Mouse (Mus musculus) limb, embryonic 11.5 days (tissue): Measurements from ENCODE around the gene Krtap22-2. TPM values are rescaled to one million over a fixed set of nuclear protein-coding genes. Genes with fewer than 3 reads are reported as not detected.
"Not testable (repeated sequence)": the region's sequence is repeated elsewhere in the genome, so short reads cannot be mapped to it uniquely, and the experiment has no call there.

Experiments used
- ATAC-seq: fragments of 200-750 bp; cut with Nextera tagmentation; 2 replicates; pipeline ENCODE4 v1.8.0; 2017; ENCODE audit warnings: low read depth; ENCODE audit not compliant: insufficient number of reproducible peaks, low FRiP score, low TSS enrichment
- DNase-seq: peaks from one replicate; pipeline ENCODE4 v3.0.0-alpha.2; 2015; ENCODE audit warnings: low spot score
- H3K27ac ChIP-seq: fragments of 300-500 bp; sonication (generic); replicated peaks from 2 replicates; pipeline ENCODE4 v1.5.1; 2014; ENCODE audit warnings: low read depth, mild to moderate bottlenecking, low read length
- H3K27me3 ChIP-seq: fragments of 300-500 bp; sonication (generic); 2 replicates; pipeline ENCODE4 v1.6.1; 2014; ENCODE audit warnings: mild to moderate bottlenecking, low read length, mixed read lengths; ENCODE audit not compliant: control insufficient read depth, insufficient read depth
- H3K36me3 ChIP-seq: fragments of 300-500 bp; sonication (generic); 2 replicates; pipeline ENCODE4 v1.6.1; 2014; ENCODE audit warnings: mild to moderate bottlenecking, low read length, moderate library complexity, mixed read lengths; ENCODE audit not compliant: control insufficient read depth, insufficient read depth
- H3K4me1 ChIP-seq: fragments of 300-500 bp; sonication (generic); 2 replicates; pipeline ENCODE4 v1.6.1; 2014; ENCODE audit warnings: low read length, mixed read lengths; ENCODE audit not compliant: control insufficient read depth, insufficient read depth
- H3K4me2 ChIP-seq: fragments of 300-500 bp; sonication (generic); 2 replicates; pipeline ENCODE4 v1.6.1; 2014; ENCODE audit warnings: low read depth, mild to moderate bottlenecking, moderate library complexity; ENCODE audit not compliant: severe bottlenecking
- H3K4me3 ChIP-seq: fragments of 300-500 bp; sonication (generic); 2 replicates; pipeline ENCODE4 v1.5.1; 2014; ENCODE audit warnings: low read depth, low read length
- H3K9ac ChIP-seq: fragments of 300-500 bp; sonication (generic); 2 replicates; pipeline ENCODE4 v1.6.1; 2014; ENCODE audit warnings: mild to moderate bottlenecking, low read length
- H3K9me3 ChIP-seq: fragments of 300-500 bp; sonication (generic); 2 replicates; pipeline ENCODE4 v1.6.1; 2016; ENCODE audit warnings: low read length; ENCODE audit not compliant: control insufficient read depth
- WGBS: fragments of 180-500 bp; shearing (Covaris S2); extraction: QIAGEN DNeasy Blood & Tissue Kit; methylation state at CpG from one replicate; pipeline ENCODE4 v1.1.7; 2014; 5-methylcytosine and 5-hydroxymethylcytosine counted together
- polyA plus RNA-seq: library from polyadenylated mRNA; unstranded; fragments of >200 nt; fragmentation: Nextera tagmentation; extraction: Ambion mirVana; gene quantifications from 2 replicates; pipeline ENCODE4 v1.2.1, GENCODE M21; 2014

Krtap22-2 gene
- not detected in 2 replicates for polyA plus RNA-seq

GRCm38 (mm10) chr16:89010659-89011058 is at the start of gene Krtap22-2:
Gene Krtap22-2, minus strand, starts transcription at chr16:89010759.
- Histone ChIP-seq H3K27me3 (no peaks in the 10 kb centered on the region), H3K4me2 (no peak within 1 kb of the TSS), H3K4me1 (no peaks in the 10 kb centered on the region), H3K4me3 (no peak within 1 kb of the TSS), H3K9ac (no peak within 1 kb of the TSS), H3K9me3 (no peaks in the 10 kb centered on the region), H3K36me3 (no peaks in the 10 kb centered on the region), H3K27ac (no peak within 1 kb of the TSS)
- no peak for ATAC-seq
- WGBS, result 81% methylated on average over 5 of the region's 5 CpGs
- DNase-seq, result no peak

DNA sequence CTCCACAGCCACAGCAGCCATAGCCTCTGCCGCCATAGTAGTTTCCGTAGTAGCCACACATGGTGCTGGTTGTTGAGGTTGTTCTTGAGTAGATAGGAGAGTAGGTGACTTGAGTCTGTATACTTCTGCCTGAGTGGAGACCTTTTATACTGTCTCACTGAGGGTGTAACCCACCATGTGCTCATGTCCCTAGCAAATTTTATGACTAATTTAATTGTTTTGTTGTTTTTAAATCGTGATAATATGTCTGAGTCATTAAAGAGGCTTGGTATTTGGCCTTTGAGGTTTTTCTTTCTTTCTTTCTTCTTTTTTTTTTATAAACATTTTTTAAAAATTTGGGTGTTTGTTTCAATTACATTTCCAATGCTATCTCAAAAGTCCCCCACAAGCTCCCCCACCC is 37.2 kb upstream of the Krtap22-2 start, which contains the start of gene Krtap6-5:
Krtap6-5 (minus strand) TSS at position 101 of the 400 bp plus-strand sequence.
- no peak within 1 kb of the TSS for H3K27ac ChIP-seq
- H3K9ac ChIP-seq, result no peak within 1 kb of the TSS
- WGBS, result 87% methylated on average over 3 of the region's 3 CpGs
- H3K36me3 ChIP-seq, result no peaks in the 10 kb centered on the region
- H3K4me1 ChIP-seq, result no peaks in the 10 kb centered on the region
- no peaks in the 10 kb centered on the region for H3K9me3 ChIP-seq
- H3K4me3 ChIP-seq, result no peak within 1 kb of the TSS
- no peaks in the 10 kb centered on the region for H3K27me3 ChIP-seq
- no peak for ATAC-seq
- DNase-seq, result no peak
- no peak within 1 kb of the TSS for H3K4me2 ChIP-seq

DNA sequence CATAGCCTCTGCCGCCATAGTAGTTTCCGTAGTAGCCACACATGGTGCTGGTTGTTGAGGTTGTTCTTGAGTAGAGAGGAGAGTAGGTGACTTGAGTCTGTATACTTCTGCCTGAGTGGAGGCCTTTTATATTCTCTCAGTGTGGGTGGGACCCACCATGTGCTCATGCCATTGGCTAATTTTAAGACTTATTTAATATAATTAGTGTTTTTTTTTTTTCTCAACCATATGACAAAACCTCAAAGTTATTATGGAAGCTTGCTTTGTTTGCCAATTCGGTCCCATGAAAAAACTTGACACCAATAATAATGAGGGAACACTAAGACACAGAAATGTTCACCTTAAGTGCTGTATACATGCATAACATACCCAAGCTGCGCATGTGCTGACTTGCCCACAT is 30.8 kb upstream of the Krtap22-2 start, which contains the start of gene Gm10228:
Gm10228 (minus strand) TSS at position 101 of the 400 bp plus-strand sequence.
- not testable (repeated sequence) for H3K9ac ChIP-seq, ATAC-seq, H3K9me3 ChIP-seq, H3K27me3 ChIP-seq, H3K4me1 ChIP-seq, H3K4me3 ChIP-seq, H3K36me3 ChIP-seq, DNase-seq, H3K4me2 ChIP-seq, H3K27ac ChIP-seq
- 89% methylated on average over 2 of the region's 4 CpGs for WGBS

DNA sequence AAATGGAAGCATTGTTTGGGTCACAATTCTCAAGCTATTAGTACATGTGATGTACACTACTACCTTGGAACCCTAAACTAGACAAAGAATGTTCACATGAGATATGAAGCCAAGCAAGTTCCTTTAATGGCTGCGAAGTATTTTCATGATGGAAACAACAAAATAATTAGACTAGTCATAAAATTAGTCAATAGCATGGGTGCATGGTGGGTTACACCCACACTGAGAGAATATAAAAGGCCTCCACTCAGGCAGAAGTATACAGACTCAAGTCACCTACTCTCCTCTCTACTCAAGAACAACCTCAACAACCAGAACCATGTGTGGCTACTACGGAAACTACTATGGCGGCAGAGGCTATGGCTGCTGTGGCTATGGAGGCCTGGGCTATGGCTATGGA is 20.8 kb upstream of the Krtap22-2 start, which contains the start of gene Krtap6-1:
Krtap6-1 (plus strand) TSS at position 301 of the 400 bp plus-strand sequence.
- not testable (repeated sequence) for H3K27ac ChIP-seq, DNase-seq, H3K27me3 ChIP-seq, ATAC-seq, H3K36me3 ChIP-seq, H3K9ac ChIP-seq, H3K9me3 ChIP-seq, H3K4me3 ChIP-seq, H3K4me1 ChIP-seq, H3K4me2 ChIP-seq
- WGBS, result 93% methylated on average over 3 of the region's 3 CpGs

DNA sequence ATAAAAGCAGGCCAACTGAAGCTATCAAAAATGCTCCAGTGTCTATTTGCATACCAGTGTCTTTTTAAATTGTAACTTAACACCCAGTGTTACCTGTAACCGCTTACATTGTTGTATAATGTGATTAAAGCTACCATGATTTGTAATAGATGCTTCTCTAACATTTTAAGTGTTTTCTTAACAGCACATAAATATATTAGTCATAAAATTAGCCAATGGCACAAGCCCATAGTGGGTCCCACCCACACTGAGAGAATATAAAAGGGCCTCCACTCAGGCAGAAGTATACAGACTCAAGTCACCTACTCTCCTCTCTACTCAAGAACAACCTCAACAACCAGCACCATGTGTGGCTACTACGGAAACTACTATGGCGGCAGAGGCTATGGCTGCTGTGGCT is 4.4 kb upstream of the Krtap22-2 start, which contains the start of gene Gm10229:
Gm10229 (plus strand) TSS at position 301 of the 400 bp plus-strand sequence.
- DNase-seq, H3K36me3 ChIP-seq, H3K4me2 ChIP-seq, H3K4me1 ChIP-seq, ATAC-seq, H3K27me3 ChIP-seq, H3K4me3 ChIP-seq, H3K9ac ChIP-seq, H3K27ac ChIP-seq, H3K9me3 ChIP-seq: not testable (repeated sequence)
- WGBS, result 96% methylated on average over 1 of the region's 3 CpGs

GRCm38 (mm10) chr16:89013973-89014372 is 3.4 kb upstream of the Krtap22-2 start:
- H3K27me3 ChIP-seq, result no peaks in the 10 kb centered on the region
- H3K4me2 ChIP-seq, result no peak overlapping the region
- H3K27ac ChIP-seq, result no peak overlapping the region
- no peak overlapping the region for H3K9ac ChIP-seq
- no peaks in the 10 kb centered on the region for H3K4me1 ChIP-seq
- 96% methylated on average over 3 of the region's 3 CpGs for WGBS
- H3K4me3 ChIP-seq, result no peak overlapping the region
- DNase-seq, result no peak
- H3K9me3 ChIP-seq, result no peaks in the 10 kb centered on the region
- no peaks in the 10 kb centered on the region for H3K36me3 ChIP-seq
- ATAC-seq, result no peak

- Histone ChIP-seq H3K4me3 (no peak within 1 kb of the TSS), H3K4me2 (no peak within 1 kb of the TSS), H3K27me3 (no peaks in the 10 kb centered on the region), H3K9ac (no peak within 1 kb of the TSS), H3K36me3 (no peaks in the 10 kb centered on the region), H3K4me1 (no peaks in the 10 kb centered on the region), H3K27ac (no peak within 1 kb of the TSS), H3K9me3 (no peaks in the 10 kb centered on the region)
- DNase-seq, result no peak
- no peak for ATAC-seq
- 90% methylated on average over 7 of the region's 7 CpGs for WGBS
Measured at GRCm38 (mm10) chr16:88962773-88963172, 47.8 kb downstream of the Krtap22-2 start, which contains the start of gene Krtap16-3. Gene Krtap16-3, minus strand, starts transcription at chr16:88962873.
